Mouse (Mus musculus) forebrain, embryonic 12.5 days (tissue): ENCODE data around the gene Foxr1. TPM values are rescaled to one million over a fixed set of nuclear protein-coding genes. Genes with fewer than 3 reads are reported as not detected.
"Not testable (repeated sequence)": the region's sequence is repeated elsewhere in the genome, so short reads cannot be mapped to it uniquely, and the experiment has no call there.

Experiments used
- ATAC-seq: fragments of 200-750 bp; cut with Nextera tagmentation; 2 replicates; pipeline ENCODE4 v1.8.0; 2017; ENCODE audit warnings: moderate TSS enrichment; ENCODE audit not compliant: low FRiP score
- H3K27ac ChIP-seq: fragments of 300-500 bp; sonication (generic); 2 replicates; pipeline ENCODE4 v1.5.1; 2016; ENCODE audit warnings: mild to moderate bottlenecking
- H3K27me3 ChIP-seq: fragments of 300-500 bp; sonication (generic); 2 replicates; pipeline ENCODE4 v1.6.1; 2016; ENCODE audit warnings: mild to moderate bottlenecking
- H3K36me3 ChIP-seq: fragments of 300-500 bp; sonication (generic); replicated peaks from 2 replicates; pipeline ENCODE4 v1.6.1; 2016; ENCODE audit warnings: mild to moderate bottlenecking
- H3K4me1 ChIP-seq: fragments of 300-500 bp; sonication (generic); 2 replicates; pipeline ENCODE4 v1.6.1; 2016
- H3K4me2 ChIP-seq: fragments of 300-500 bp; sonication (generic); 2 replicates; pipeline ENCODE4 v1.6.1; 2016; ENCODE audit warnings: mild to moderate bottlenecking, moderate library complexity
- H3K4me3 ChIP-seq: fragments of 300-500 bp; sonication (generic); replicated peaks from 2 replicates; pipeline ENCODE4 v1.5.1; 2016; ENCODE audit warnings: mild to moderate bottlenecking
- H3K9ac ChIP-seq: fragments of 300-500 bp; sonication (generic); 2 replicates; pipeline ENCODE4 v1.6.1; 2016; ENCODE audit warnings: mild to moderate bottlenecking
- H3K9me3 ChIP-seq: fragments of 300-500 bp; sonication (generic); 2 replicates; pipeline ENCODE4 v1.6.1; 2016
- WGBS: fragments of 180-500 bp; shearing (Covaris S2); methylation state at CpG from one replicate; pipeline ENCODE4 v1.1.7; 2016; 5-methylcytosine and 5-hydroxymethylcytosine counted together
- polyA plus RNA-seq: library from polyadenylated mRNA; unstranded; fragments of >200 nt; fragmentation: Nextera tagmentation; extraction: Ambion mirVana; gene quantifications from 2 replicates; pipeline ENCODE4 v1.2.1, GENCODE M21; 2016

Gene Foxr1
- polyA plus RNA-seq, 1 experiment from 2014 or later = not detected

DNA sequence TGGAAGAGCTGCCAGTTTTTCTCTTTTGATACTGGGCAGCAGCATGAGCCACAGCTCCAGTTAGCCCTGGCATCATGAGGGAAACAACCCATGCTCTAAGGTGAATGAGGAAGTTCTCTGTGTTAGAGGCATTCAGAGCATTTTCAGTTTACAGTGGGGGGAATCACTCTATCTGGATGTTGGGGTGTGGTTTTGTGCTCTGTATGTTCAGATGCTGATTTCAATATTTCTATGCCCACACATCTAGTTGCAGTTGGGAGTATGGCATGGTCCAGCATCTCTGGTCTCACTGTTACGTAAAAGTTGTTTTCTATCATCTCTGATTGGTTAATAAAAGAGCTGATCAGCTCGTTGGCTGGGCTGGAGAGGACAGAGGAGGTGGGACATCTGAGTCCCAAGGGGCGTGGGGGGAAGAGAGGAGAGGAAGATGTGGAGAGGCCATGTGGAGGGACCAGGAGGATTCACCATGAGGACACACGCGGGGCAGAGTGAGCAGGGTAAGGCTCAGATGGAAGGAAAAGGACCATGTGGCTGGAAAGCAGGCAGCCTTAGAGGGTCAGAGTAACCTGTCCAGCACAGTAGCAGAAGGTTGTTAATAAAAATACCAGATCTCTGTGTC lies 20.5 kb downstream of the Foxr1 start:
- WGBS = 80% methylated on average over 5 of the region's 5 CpGs
- no peaks in the 10 kb centered on the region; the same call in 1 of the 2 replicates for H3K9me3 ChIP-seq
- ATAC-seq = no peak

GRCm38 (mm10) chr9:44419730-44420129 lies 21.2 kb downstream of the Foxr1 start:
- not testable (repeated sequence) for H3K4me2 ChIP-seq, H3K27me3 ChIP-seq, H3K9me3 ChIP-seq, H3K4me3 ChIP-seq, ATAC-seq, H3K9ac ChIP-seq, H3K36me3 ChIP-seq, H3K27ac ChIP-seq
- 92% methylated on average over 9 of the region's 9 CpGs for WGBS
- H3K4me1 ChIP-seq = peaks cover 11% of the 10 kb centered on the region

More for the DNA sequence above, 20.5 kb downstream of the Foxr1 start:
- Histone ChIP-seq H3K27ac (no peak overlapping the region), H3K9ac (no peak overlapping the region), H3K4me3 (no peak overlapping the region), H3K27me3 (no peaks in the 10 kb centered on the region), H3K4me1 (peaks cover 11% of the 10 kb centered on the region), H3K4me2 (no peak overlapping the region), H3K36me3 (0 out of 2 replicates have a peak, but pooled peaks cover 4% of the 10 kb centered on the region)

DNA sequence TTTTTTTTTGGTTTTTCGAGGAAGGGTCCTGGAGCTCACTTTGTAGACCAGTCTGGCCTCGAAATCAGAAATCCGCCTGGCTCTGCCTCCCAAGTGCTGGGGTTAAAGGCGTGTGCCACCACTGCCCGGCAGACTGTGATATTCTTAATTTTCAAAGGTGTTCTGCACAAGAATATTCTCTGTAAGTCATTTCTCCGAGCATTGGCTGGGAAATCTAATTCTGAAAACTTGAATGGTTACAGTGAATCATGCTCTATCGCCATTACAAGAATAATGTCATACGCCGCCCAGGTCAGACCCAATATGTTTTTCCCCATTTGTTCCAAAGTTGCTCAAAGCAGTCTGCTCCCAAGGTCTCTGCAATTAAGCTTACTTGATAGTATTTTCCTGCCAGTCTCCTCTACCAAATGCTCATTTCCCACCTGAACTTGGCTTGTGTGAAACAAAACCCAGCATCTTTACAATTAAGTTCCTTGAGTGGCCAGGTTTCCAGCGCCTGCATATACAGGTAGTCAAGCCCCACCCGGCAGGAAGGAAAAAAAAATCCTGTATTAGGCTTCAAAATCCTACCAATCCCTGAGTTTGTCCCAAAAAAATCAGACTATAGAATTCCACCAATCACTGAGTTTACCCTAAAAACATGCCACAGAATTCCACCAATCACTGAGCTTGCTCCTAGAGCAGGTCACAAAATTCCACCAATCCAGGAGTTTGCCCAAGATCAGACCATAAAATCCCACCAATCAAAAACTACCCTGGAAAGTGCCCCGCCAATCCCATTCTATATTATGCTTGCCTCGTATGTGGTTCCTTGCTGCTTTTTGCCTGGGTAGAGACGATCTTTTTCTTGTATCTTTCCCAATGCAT lies 22.2 kb downstream of the Foxr1 start, which contains the start of gene Ccdc84:
TSS of gene Ccdc84 (minus strand) at position 51 of the 867 bp plus-strand sequence.
- no peaks in the 10 kb centered on the region for H3K27me3 ChIP-seq
- H3K9ac ChIP-seq = peak within 1 kb of the TSS; percentile 79
- no peaks in the 10 kb centered on the region; the same call in 1 of the 2 replicates for H3K9me3 ChIP-seq
- WGBS = 82% methylated on average over 14 of the region's 14 CpGs
- H3K4me3 ChIP-seq = peak within 1 kb of the TSS; percentile 87
- ATAC-seq = no peak
- peaks cover 11% of the 10 kb centered on the region for H3K36me3 ChIP-seq
- H3K4me2 ChIP-seq = peak within 1 kb of the TSS; percentile 79
- H3K27ac ChIP-seq = peak within 1 kb of the TSS; percentile 51
- H3K4me1 ChIP-seq = peaks cover 11% of the 10 kb centered on the region

- Histone ChIP-seq H3K4me3 (peak overlapping the region; percentile 87), H3K27ac (peak overlapping the region; percentile 51), H3K9me3 (no peaks in the 10 kb centered on the region; the same call in 1 of the 2 replicates), H3K4me2 (peak overlapping the region; percentile 79), H3K27me3 (no peaks in the 10 kb centered on the region), H3K36me3 (peaks cover 19% of the 10 kb centered on the region), H3K9ac (peak overlapping the region; percentile 79), H3K4me1 (peaks cover 11% of the 10 kb centered on the region)
- under 1% methylated on average over 38 of the region's 38 CpGs for WGBS
- ATAC-seq = peak; percentile 87
These were observed 23.0 kb downstream of the Foxr1 start for GRCm38 (mm10) chr9:44417892-44418363.

- Histone ChIP-seq H3K36me3 (peaks cover 25% of the 10 kb centered on the region), H3K9ac (peak overlapping the region; percentile 79), H3K9me3 (no peaks in the 10 kb centered on the region; the same call in 1 of the 2 replicates), H3K27ac (peak overlapping the region; percentile 51; the same call in 1 of the 2 replicates), H3K4me3 (peak overlapping the region; percentile 87), H3K4me1 (peaks cover 11% of the 10 kb centered on the region), H3K27me3 (no peaks in the 10 kb centered on the region), H3K4me2 (peak overlapping the region; percentile 79)
- WGBS = 8% methylated on average over 26 of the region's 26 CpGs
- peak; percentile 77 for ATAC-seq
These were observed 23.6 kb downstream of the Foxr1 start for GRCm38 (mm10) chr9:44417156-44417891.

DNA sequence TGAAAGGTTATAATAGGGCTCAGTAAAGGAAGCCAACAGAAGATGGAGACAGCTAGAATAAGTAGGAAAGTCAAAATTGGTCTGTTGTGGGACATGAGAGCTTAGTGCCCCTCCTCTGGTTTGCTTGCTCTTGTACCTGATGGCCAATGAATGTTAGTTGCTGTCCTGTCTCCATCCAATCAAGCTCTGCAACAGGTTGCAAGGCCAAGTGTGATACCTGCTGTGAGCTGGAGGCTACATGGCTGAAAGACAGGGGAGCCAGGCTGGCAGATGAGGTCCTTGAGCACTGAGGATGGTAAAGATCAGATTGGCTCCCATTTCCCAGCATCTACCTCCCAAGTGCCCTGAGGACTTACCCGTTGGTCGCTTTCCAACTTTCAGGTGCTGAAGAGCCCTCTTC lies 28.2 kb downstream of the Foxr1 start:
- ATAC-seq = no peak
- H3K9me3 ChIP-seq = no peaks in the 10 kb centered on the region
- H3K4me1 ChIP-seq = peaks cover 19% of the 10 kb centered on the region
- 74% methylated on average over 2 of the region's 2 CpGs for WGBS
- no peaks in the 10 kb centered on the region for H3K27me3 ChIP-seq
- H3K36me3 ChIP-seq = peaks cover 63% of the 10 kb centered on the region
- H3K9ac ChIP-seq = no peak overlapping the region
- no peak overlapping the region for H3K4me2 ChIP-seq
- no peak overlapping the region for H3K4me3 ChIP-seq
- no peak overlapping the region for H3K27ac ChIP-seq

DNA sequence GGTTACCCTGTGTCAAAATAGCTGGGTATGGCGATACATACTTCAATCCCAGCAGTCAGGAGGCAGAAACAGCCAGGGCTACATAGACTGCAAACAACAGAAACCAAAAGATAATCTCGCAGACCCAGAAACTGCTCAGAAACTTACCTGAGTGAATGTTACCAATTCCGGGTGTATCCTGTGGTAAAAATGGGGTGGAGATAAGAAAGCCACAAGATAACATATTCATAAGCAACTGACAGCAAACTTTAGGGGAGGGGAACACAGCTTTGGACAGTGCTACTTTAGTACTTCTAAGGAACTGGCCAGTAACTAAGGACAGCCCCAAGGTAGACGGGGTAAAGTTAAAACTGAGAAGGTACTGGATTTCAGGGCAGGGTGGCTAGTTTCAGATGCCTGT lies 28.6 kb downstream of the Foxr1 start:
- ATAC-seq = no peak
- Histone ChIP-seq H3K9me3 (no peaks in the 10 kb centered on the region), H3K27me3 (no peaks in the 10 kb centered on the region), H3K9ac (no peak overlapping the region), H3K4me3 (no peak overlapping the region), H3K27ac (no peak overlapping the region), H3K4me1 (peaks cover 15% of the 10 kb centered on the region), H3K36me3 (peaks cover 63% of the 10 kb centered on the region), H3K4me2 (no peak overlapping the region)
- WGBS = 88% methylated on average over 4 of the region's 4 CpGs

- Histone ChIP-seq H3K4me1 (peaks cover 12% of the 10 kb centered on the region), H3K4me2 (no peak overlapping the region), H3K9ac (no peak overlapping the region), H3K4me3 (no peak overlapping the region), H3K9me3 (no peaks in the 10 kb centered on the region), H3K27ac (no peak overlapping the region), H3K27me3 (no peaks in the 10 kb centered on the region), H3K36me3 (peaks cover 63% of the 10 kb centered on the region)
- no peak for ATAC-seq
- 84% methylated on average over 1 of the region's 1 CpGs for WGBS
These were observed 29.3 kb downstream of the Foxr1 start for GRCm38 (mm10) chr9:44411601-44412130.

- WGBS = 89% methylated on average over 2 of the region's 2 CpGs
- H3K9me3 ChIP-seq = no peaks in the 10 kb centered on the region
- H3K27ac ChIP-seq = no peak overlapping the region
- H3K9ac ChIP-seq = no peak overlapping the region
- peaks cover 61% of the 10 kb centered on the region for H3K36me3 ChIP-seq
- H3K27me3 ChIP-seq = no peaks in the 10 kb centered on the region
- no peak overlapping the region for H3K4me3 ChIP-seq
- no peak for ATAC-seq
- no peak overlapping the region for H3K4me2 ChIP-seq
- H3K4me1 ChIP-seq = peaks cover 15% of the 10 kb centered on the region
These were observed 30.1 kb downstream of the Foxr1 start for GRCm38 (mm10) chr9:44410647-44411336.

- H3K36me3 ChIP-seq = peaks cover 69% of the 10 kb centered on the region
- ATAC-seq, H3K27ac ChIP-seq, H3K27me3 ChIP-seq, H3K9me3 ChIP-seq: not testable (repeated sequence)
- WGBS = 82% methylated on average over 9 of the region's 9 CpGs
- peak overlapping the region; percentile 81 for H3K4me2 ChIP-seq
- peaks cover 19% of the 10 kb centered on the region for H3K4me1 ChIP-seq
- 0 out of 2 replicates have a peak overlapping the region, but pooled peaks have one; percentile 74 for H3K9ac ChIP-seq
- H3K4me3 ChIP-seq = peak overlapping the region; percentile 78
These were observed 32.2 kb downstream of the Foxr1 start for GRCm38 (mm10) chr9:44408693-44409092.

- Histone ChIP-seq H3K27ac (peak overlapping the region; percentile 93), H3K4me1 (peaks cover 19% of the 10 kb centered on the region), H3K9me3 (no peaks in the 10 kb centered on the region), H3K27me3 (no peaks in the 10 kb centered on the region), H3K9ac (peak overlapping the region; percentile 74), H3K4me3 (peak overlapping the region; percentile 78), H3K4me2 (peak overlapping the region; percentile 81), H3K36me3 (peaks cover 67% of the 10 kb centered on the region)
- ATAC-seq = no peak
- under 1% methylated on average over 24 of the region's 24 CpGs for WGBS
These were observed 33.2 kb downstream of the Foxr1 start for GRCm38 (mm10) chr9:44407752-44408097.
